Mouse (Mus musculus): ENCODE data around the gene Fntb.

DNA sequence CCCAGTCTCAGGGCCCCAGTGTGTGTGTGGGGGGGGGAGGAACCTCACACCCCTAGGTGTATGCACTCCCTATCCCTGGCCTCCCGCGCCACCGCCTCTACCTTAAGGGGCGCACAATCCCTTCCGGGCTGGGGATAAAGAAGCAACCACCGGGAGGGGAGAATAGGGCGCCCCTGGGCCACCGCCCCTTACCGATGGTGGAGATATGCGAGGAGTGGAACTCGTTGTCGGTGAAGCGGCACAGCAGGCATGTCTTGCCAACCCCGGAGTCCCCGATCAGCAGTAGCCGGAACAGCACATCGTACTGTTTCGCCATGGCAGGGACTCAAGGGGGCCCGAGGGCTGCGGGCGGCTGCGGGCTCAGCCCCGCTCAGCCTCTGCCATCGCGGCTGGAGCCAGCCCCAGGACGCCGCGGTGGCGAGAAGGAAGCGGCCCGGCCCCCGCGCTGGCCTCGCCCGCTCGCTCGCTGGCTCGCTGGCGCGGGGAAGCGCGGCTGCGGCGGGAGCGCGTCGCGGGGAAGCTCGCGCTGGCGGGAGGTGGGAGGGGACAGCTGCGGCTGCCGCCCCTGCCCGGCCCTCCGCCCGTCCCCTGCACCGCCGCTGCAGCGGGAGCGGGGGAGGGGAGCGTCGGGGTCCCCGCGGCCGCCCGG is 56.7 kb downstream of the Fntb start:
- no peak for TF ChIP-seq CTCF (IDR thresholded peaks at IDR 0.05; ENCODE audit: insufficient read depth, low read length)
- no peak for TF ChIP-seq POLR2A (IDR thresholded peaks at IDR 0.05; ENCODE audit: borderline replicate concordance, extremely low read depth, low read depth, low read length)
